In genomic region chr1:89626940-89627339, GRCm38 (mm10) we compare ENCODE assay signal across 14 mouse cellular contexts.
DNase-seq lines count a peak whose midpoint lies in the region; ATAC-seq and TF ChIP-seq lines count a peak whose summit lies in the region.
"Had no signal": no experiment of that assay in that cellular context is flagged by ENCODE, and none has a peak within 500 bp of the region (broad histone marks: within the 10 kb centered on the region; RNA-seq: fewer than 3 reads in every experiment).

No protein-coding gene starts in this region.

- no peaks in the 10 kb centered on the region for H3K27me3 ChIP-seq in limb, embryonic 14.5 days (ENCODE audit: control insufficient read depth, insufficient read depth, low read length)
- no peaks in the 10 kb centered on the region for H3K27me3 ChIP-seq in neural tube, embryonic 13.5 days
- H3K27me3 ChIP-seq: liver, embryonic 12.5 days had no signal

- H3K36me3 ChIP-seq in limb, embryonic 14.5 days (ENCODE audit: control insufficient read depth, insufficient read depth, low read length): peaks cover 13% of the 10 kb centered on the region; the same call in 1 of the 2 replicates
- peaks cover 45% of the 10 kb centered on the region for H3K36me3 ChIP-seq in neural tube, embryonic 13.5 days
- H3K36me3 ChIP-seq: liver, embryonic 12.5 days had no signal

- 0 out of 2 replicates have a peak overlapping the region, but pooled peaks have one; percentile 8 for H3K27ac ChIP-seq in limb, embryonic 14.5 days (replicated peaks; ENCODE audit: low read depth, low read length)
- peak overlapping the region; percentile 56; the same call in 1 of the 2 replicates for H3K27ac ChIP-seq in neural tube, embryonic 13.5 days (replicated peaks)
- H3K27ac ChIP-seq: heart, adult 2 months; left cerebral cortex, adult 2 months; liver, embryonic 12.5 days had no signal

- WGBS in limb, embryonic 14.5 days: 76% methylated on average over 10 of the region's 10 CpGs
- 60% methylated on average over 10 of the region's 10 CpGs for WGBS in neural tube, embryonic 13.5 days

- no peak overlapping the region for H3K4me3 ChIP-seq in limb, embryonic 14.5 days (replicated peaks; ENCODE audit: low read length)
- H3K4me3 ChIP-seq in neural tube, embryonic 13.5 days: no peak overlapping the region
- H3K4me3 ChIP-seq: heart, adult 2 months; left cerebral cortex, adult 2 months; liver, embryonic 12.5 days; megakaryocyte, embryonic 14.5 days had no signal

- peak; percentile 31 for DNase-seq in cerebellum, adult 9-10 months
- DNase-seq in cerebellum, postnatal 25 days: no peak
- DNase-seq in kidney, postnatal 14 days: peak; percentile 51
- no peak for DNase-seq in kidney, postnatal 10 days
- DNase-seq in limb, embryonic 14.5 days (ENCODE audit: low spot score): no peak
- no peak for DNase-seq in frontal cortex, postnatal 25 days (ENCODE audit: low spot score in 2 of 2)
- DNase-seq in heart, adult 11 months: no peak
- DNase-seq: adrenal gland, adult 8-10 months; heart, adult 2 months had no signal

- H3K9ac ChIP-seq in limb, embryonic 14.5 days (ENCODE audit: low read depth, low read length, severe bottlenecking): no peak overlapping the region
- H3K9ac ChIP-seq in neural tube, embryonic 13.5 days: no peak overlapping the region
- H3K9ac ChIP-seq: liver, embryonic 12.5 days had no signal

- no peak for ATAC-seq in limb, embryonic 14.5 days (ENCODE audit: low FRiP score, low read depth)
- no peak for ATAC-seq in neural tube, embryonic 13.5 days (ENCODE audit: low read depth)
- ATAC-seq: liver, embryonic 12.5 days; lung, postnatal 0 days had no signal

- H3K4me1 ChIP-seq in limb, embryonic 14.5 days (ENCODE audit: control insufficient read depth, insufficient read depth, low read length): peaks cover 7% of the 10 kb centered on the region; the same call in 1 of the 2 replicates
- H3K4me1 ChIP-seq in neural tube, embryonic 13.5 days (replicated peaks): peaks cover 30% of the 10 kb centered on the region
- H3K4me1 ChIP-seq: megakaryocyte, embryonic 14.5 days had no signal

- H3K9me3 ChIP-seq in limb, embryonic 14.5 days (ENCODE audit: control insufficient read depth, low read length): no peaks in the 10 kb centered on the region
- no peaks in the 10 kb centered on the region for H3K9me3 ChIP-seq in neural tube, embryonic 13.5 days
- H3K9me3 ChIP-seq: liver, embryonic 12.5 days; megakaryocyte, embryonic 14.5 days had no signal

- H3K4me2 ChIP-seq in limb, embryonic 14.5 days (replicated peaks; ENCODE audit: low read depth, low read length, severe bottlenecking): no peak overlapping the region
- H3K4me2 ChIP-seq in neural tube, embryonic 13.5 days: no peak overlapping the region
- H3K4me2 ChIP-seq: liver, embryonic 12.5 days had no signal

- no peak for TF ChIP-seq POLR2A in limb, embryonic 14.5 days (IDR thresholded peaks at IDR 0.05; ENCODE audit: borderline replicate concordance, extremely low read depth, insufficient read depth, insufficient read length)

Comparison
In these comparisons a context has a peak if more than half of its experiments do, and no peak if none do; other contexts are left out.
1. DNase-seq: peak in cerebellum, adult 9-10 months (single experiment) and kidney, postnatal 14 days (single experiment); none in cerebellum, postnatal 25 days (0 of 2), kidney, postnatal 10 days (single experiment), limb, embryonic 14.5 days (single experiment), frontal cortex, postnatal 25 days (0 of 2) and heart, adult 11 months (single experiment).